ENCODE assay signal across 14 mouse cellular contexts in genomic region chr2:31135512-31135931, GRCm38 (mm10). TPM values are rescaled to one million over a fixed set of nuclear protein-coding genes. Genes with fewer than 3 reads are reported as not detected.
DNase-seq lines count a peak whose midpoint lies in the region; ATAC-seq and TF ChIP-seq lines count a peak whose summit lies in the region.
"Had no signal": no experiment of that assay in that cellular context is flagged by ENCODE, and none has a peak within 500 bp of the region (broad histone marks: within the 10 kb centered on the region; RNA-seq: fewer than 3 reads in every experiment).

No protein-coding gene starts in this region.

- 47% methylated on average over 13 of the region's 13 CpGs for WGBS in bone marrow, adult 2 months

- no peak overlapping the region for H3K4me3 ChIP-seq in bone marrow, adult 2 months (replicated peaks; ENCODE audit: control insufficient read depth, low read depth, low read length)
- H3K4me3 ChIP-seq: embryonic facial prominence, embryonic 13.5 days; forebrain, embryonic 13.5 days; limb, embryonic 15.5 days; myocyte had no signal

- TF ChIP-seq POLR2A in bone marrow, adult 2 months (IDR thresholded peaks at IDR 0.05; ENCODE audit: borderline replicate concordance, control insufficient read depth, low read depth, low read length): no peak

- DNase-seq in embryo, embryonic 10 days (ENCODE audit: low spot score): peak; percentile 64
- no peak for DNase-seq in embryo, embryonic 11 days
- peak; percentile 41 for DNase-seq in kidney, postnatal 10 days
- no peak for DNase-seq in kidney, adult 9 months
- no peak for DNase-seq in layer of hippocampus, adult 18-20 months (ENCODE audit: low spot score in 2 of 2)
- DNase-seq in frontal cortex, postnatal 36 days (ENCODE audit: low spot score in 2 of 2): no peak
- DNase-seq: kidney, adult 8-10 months had no signal

- H3K27ac ChIP-seq in bone marrow, adult 2 months (ENCODE audit: control insufficient read depth, insufficient read depth, low read depth, low read length, poor library complexity): 0 out of 2 replicates have a peak overlapping the region, but pooled peaks have one; percentile 4
- H3K27ac ChIP-seq: embryonic facial prominence, embryonic 13.5 days; forebrain, embryonic 13.5 days; limb, embryonic 15.5 days; macrophage had no signal

- peaks cover 7% of the 10 kb centered on the region; the same call in 1 of the 2 replicates for H3K4me1 ChIP-seq in bone marrow, adult 2 months (ENCODE audit: control insufficient read depth, insufficient read depth, low read length)

- no peak for TF ChIP-seq CTCF in bone marrow, adult 2 months (IDR thresholded peaks at IDR 0.05; ENCODE audit: control insufficient read depth, insufficient read depth, low read length)

- peak; percentile 37; the same call in 1 of the 2 replicates for ATAC-seq in megakaryocyte, adult 5-6 weeks (ENCODE audit: poor library complexity, severe bottlenecking)
- ATAC-seq: forebrain, embryonic 13.5 days had no signal

RNA-seq across cellular contexts. Expression of gene Fnbp1, which starts 6.3 kb away (rescaled TPM):
- polyA plus RNA-seq in bone marrow, adult 2 months (2011; ENCODE audit: insufficient read depth, insufficient read length, low replicate concordance, missing spikeins): 25.6 and 67.8 TPM in 2 replicates
- total RNA-seq in megakaryocyte, adult 5-6 weeks (2015): 62.0 and 64.1 TPM in 2 replicates
- 39.0 and 48.7 TPM in 2 replicates for total RNA-seq in megakaryocyte, adult 5-6 weeks (2017)
- total RNA-seq in layer of hippocampus, adult 18-20 months (2021): 100 to 1,000 TPM; 111 to 130 TPM

RNA-seq across cellular contexts. Expression of gene Gpr107, which starts 16.6 kb away (rescaled TPM):
- 21.0 and 27.9 TPM in 2 replicates for polyA plus RNA-seq in bone marrow, adult 2 months (2011; ENCODE audit: insufficient read depth, insufficient read length, low replicate concordance, missing spikeins)
- 22.1 and 22.2 TPM in 2 replicates for total RNA-seq in megakaryocyte, adult 5-6 weeks (2015)
- total RNA-seq in megakaryocyte, adult 5-6 weeks (2017): 29.2 and 32.1 TPM in 2 replicates
- total RNA-seq in layer of hippocampus, adult 18-20 months (2021): 10 to 100 TPM; 42.5 to 48.2 TPM

Comparison
In these comparisons a context has a peak if more than half of its experiments do, and no peak if none do; other contexts are left out.
1. DNase-seq: peak in embryo, embryonic 10 days (single experiment) and kidney, postnatal 10 days (single experiment); none in embryo, embryonic 11 days (single experiment), kidney, adult 9 months (single experiment), layer of hippocampus, adult 18-20 months (0 of 2) and frontal cortex, postnatal 36 days (0 of 2).